Mouse (Mus musculus) midbrain, embryonic 11.5 days (tissue): ENCODE measurements around the gene E2f3. TPM values are rescaled to one million over a fixed set of nuclear protein-coding genes. Genes with fewer than 3 reads are reported as not detected.

Source experiments
- ATAC-seq: fragments of 200-750 bp; cut with Nextera tagmentation; 2 replicates; pipeline ENCODE4 v1.8.0; 2017; ENCODE audit warnings: moderate TSS enrichment, moderate library complexity; ENCODE audit not compliant: low FRiP score
- DNase-seq: peaks from one replicate; pipeline ENCODE4 v3.0.0; 2015; ENCODE audit warnings: low spot score; ENCODE audit errors: missing footprints
- H3K27ac ChIP-seq: fragments of 300-500 bp; sonication (generic); 2 replicates; pipeline ENCODE4 v1.5.1; 2014; ENCODE audit warnings: low read depth, low read length
- H3K27me3 ChIP-seq: fragments of 300-500 bp; sonication (generic); 2 replicates; pipeline ENCODE4 v1.6.1; 2014; ENCODE audit warnings: mild to moderate bottlenecking, low read length, moderate library complexity, mixed read lengths; ENCODE audit not compliant: control insufficient read depth, insufficient read depth
- H3K36me3 ChIP-seq: fragments of 300-500 bp; sonication (generic); 2 replicates; pipeline ENCODE4 v1.6.1; 2014; ENCODE audit warnings: mild to moderate bottlenecking, low read length, moderate library complexity, mixed read lengths; ENCODE audit not compliant: control insufficient read depth, insufficient read depth
- H3K4me1 ChIP-seq: fragments of 300-500 bp; sonication (generic); 2 replicates; pipeline ENCODE4 v1.6.1; 2014; ENCODE audit warnings: low read length; ENCODE audit not compliant: control insufficient read depth, insufficient read depth
- H3K4me2 ChIP-seq: fragments of 300-500 bp; sonication (generic); 2 replicates; pipeline ENCODE4 v1.6.1; 2014; ENCODE audit warnings: mild to moderate bottlenecking, moderate library complexity
- H3K4me3 ChIP-seq: fragments of 300-500 bp; sonication (generic); 2 replicates; pipeline ENCODE4 v1.5.1; 2014; ENCODE audit warnings: low read depth, low read length
- H3K9ac ChIP-seq: fragments of 300-500 bp; sonication (generic); 2 replicates; pipeline ENCODE4 v1.6.1; 2014; ENCODE audit warnings: low read length
- H3K9me3 ChIP-seq: fragments of 300-500 bp; sonication (generic); 2 replicates; pipeline ENCODE4 v1.6.1; 2016; ENCODE audit warnings: low read length; ENCODE audit not compliant: control insufficient read depth
- WGBS: fragments of 180-500 bp; shearing (Covaris S2); extraction: QIAGEN DNeasy Blood & Tissue Kit; methylation state at CpG from one replicate; pipeline ENCODE4 v1.1.7; 2014; 5-methylcytosine and 5-hydroxymethylcytosine counted together
- polyA plus RNA-seq: library from polyadenylated mRNA; unstranded; fragments of >200 nt; fragmentation: Nextera tagmentation; extraction: Ambion mirVana; gene quantifications from 2 replicates; pipeline ENCODE4 v1.2.1, GENCODE M21; 2014

E2f3 gene
- polyA plus RNA-seq, 1 experiment from 2014 or later = 17.7 TPM

- Histone ChIP-seq H3K4me1 (no peaks in the 10 kb centered on the region), H3K36me3 (0 out of 2 replicates have a peak, but pooled peaks cover 2% of the 10 kb centered on the region), H3K27me3 (no peaks in the 10 kb centered on the region), H3K4me3 (no peak overlapping the region), H3K9me3 (no peaks in the 10 kb centered on the region), H3K4me2 (no peak overlapping the region), H3K27ac (no peak overlapping the region), H3K9ac (no peak overlapping the region)
- no peak for ATAC-seq
- WGBS = 93% methylated on average over 5 of the region's 5 CpGs
- DNase-seq = no peak
Observed at GRCm38 (mm10) chr13:29967367-29967766, 18.5 kb downstream of the E2f3 start.

GRCm38 (mm10) chr13:29966966-29967365, 18.9 kb downstream of the E2f3 start:
- DNase-seq (no peak), ATAC-seq (no peak)
- Histone ChIP-seq H3K4me1 (no peaks in the 10 kb centered on the region), H3K4me3 (no peak overlapping the region), H3K9me3 (no peaks in the 10 kb centered on the region), H3K36me3 (0 out of 2 replicates have a peak, but pooled peaks cover 2% of the 10 kb centered on the region), H3K9ac (no peak overlapping the region), H3K27ac (no peak overlapping the region), H3K27me3 (no peaks in the 10 kb centered on the region), H3K4me2 (no peak overlapping the region)
- WGBS = 93% methylated on average over 8 of the region's 8 CpGs

- 96% methylated on average over 6 of the region's 6 CpGs for WGBS
- Histone ChIP-seq H3K4me3 (no peak overlapping the region), H3K27me3 (no peaks in the 10 kb centered on the region), H3K36me3 (0 out of 2 replicates have a peak, but pooled peaks cover 2% of the 10 kb centered on the region), H3K9me3 (no peaks in the 10 kb centered on the region), H3K4me2 (no peak overlapping the region), H3K27ac (no peak overlapping the region), H3K9ac (no peak overlapping the region), H3K4me1 (no peaks in the 10 kb centered on the region)
- no peak for ATAC-seq
- DNase-seq = no peak
Observed at GRCm38 (mm10) chr13:29964087-29964486, 21.8 kb downstream of the E2f3 start.

GRCm38 (mm10) chr13:29960416-29960815, 25.4 kb downstream of the E2f3 start:
- no peak overlapping the region for H3K4me3 ChIP-seq
- no peaks in the 10 kb centered on the region for H3K9me3 ChIP-seq
- DNase-seq (no peak), ATAC-seq (no peak)
- WGBS = 96% methylated on average over 6 of the region's 6 CpGs
- no peak overlapping the region for H3K9ac ChIP-seq
- H3K4me2 ChIP-seq = no peak overlapping the region
- no peak overlapping the region for H3K27ac ChIP-seq
- no peaks in the 10 kb centered on the region for H3K4me1 ChIP-seq
- no peaks in the 10 kb centered on the region for H3K36me3 ChIP-seq
- H3K27me3 ChIP-seq = no peaks in the 10 kb centered on the region

- H3K4me3 ChIP-seq = no peak overlapping the region
- H3K9ac ChIP-seq = no peak overlapping the region
- H3K27ac ChIP-seq = no peak overlapping the region
- no peak overlapping the region for H3K4me2 ChIP-seq
- no peaks in the 10 kb centered on the region; the same call in 1 of the 2 replicates for H3K36me3 ChIP-seq
- WGBS = 77% methylated on average over 9 of the region's 9 CpGs
- no peaks in the 10 kb centered on the region for H3K27me3 ChIP-seq
- no peak for DNase-seq
- ATAC-seq = peak; percentile 54; the same call in 1 of the 2 replicates
- H3K9me3 ChIP-seq = no peaks in the 10 kb centered on the region
- H3K4me1 ChIP-seq = no peaks in the 10 kb centered on the region
Observed at GRCm38 (mm10) chr13:29957731-29958254, 28.1 kb downstream of the E2f3 start.

- Histone ChIP-seq H3K36me3 (no peaks in the 10 kb centered on the region; the same call in 1 of the 2 replicates), H3K27me3 (no peaks in the 10 kb centered on the region), H3K4me1 (no peaks in the 10 kb centered on the region), H3K9me3 (no peaks in the 10 kb centered on the region), H3K9ac (no peak overlapping the region), H3K4me3 (no peak overlapping the region), H3K27ac (no peak overlapping the region), H3K4me2 (no peak overlapping the region)
- DNase-seq (no peak), ATAC-seq (no peak)
- WGBS = 89% methylated on average over 12 of the region's 12 CpGs
Observed at GRCm38 (mm10) chr13:29956821-29957421, 28.9 kb downstream of the E2f3 start.

- Histone ChIP-seq H3K36me3 (no peaks in the 10 kb centered on the region; the same call in 1 of the 2 replicates), H3K27ac (no peak overlapping the region), H3K4me1 (no peaks in the 10 kb centered on the region), H3K4me3 (no peak overlapping the region), H3K9me3 (no peaks in the 10 kb centered on the region), H3K4me2 (no peak overlapping the region), H3K27me3 (no peaks in the 10 kb centered on the region), H3K9ac (no peak overlapping the region)
- no peak for ATAC-seq
- no peak for DNase-seq
- WGBS = 94% methylated on average over 10 of the region's 11 CpGs
Observed at GRCm38 (mm10) chr13:29955296-29955695, 30.6 kb downstream of the E2f3 start.

GRCm38 (mm10) chr13:29954741-29955140, 31.1 kb downstream of the E2f3 start:
- 97% methylated on average over 10 of the region's 10 CpGs for WGBS
- Histone ChIP-seq H3K36me3 (no peaks in the 10 kb centered on the region; the same call in 1 of the 2 replicates), H3K9me3 (no peaks in the 10 kb centered on the region), H3K4me2 (no peak overlapping the region), H3K27ac (no peak overlapping the region), H3K4me1 (no peaks in the 10 kb centered on the region), H3K27me3 (no peaks in the 10 kb centered on the region), H3K4me3 (no peak overlapping the region), H3K9ac (no peak overlapping the region)
- DNase-seq = no peak
- no peak for ATAC-seq

- DNase-seq = no peak
- no peaks in the 10 kb centered on the region for H3K9me3 ChIP-seq
- 96% methylated on average over 4 of the region's 4 CpGs for WGBS
- no peak overlapping the region for H3K27ac ChIP-seq
- H3K4me1 ChIP-seq = no peaks in the 10 kb centered on the region
- ATAC-seq = no peak
- H3K36me3 ChIP-seq = no peaks in the 10 kb centered on the region; the same call in 1 of the 2 replicates
- no peak overlapping the region for H3K4me3 ChIP-seq
- no peaks in the 10 kb centered on the region for H3K27me3 ChIP-seq
- no peak overlapping the region for H3K4me2 ChIP-seq
- no peak overlapping the region for H3K9ac ChIP-seq
Observed at GRCm38 (mm10) chr13:29953417-29954045, 32.3 kb downstream of the E2f3 start.
